Mouse (Mus musculus) spleen, adult 2 months (tissue): ENCODE measurements around the gene Gstp3. TPM values are rescaled to one million over a fixed set of nuclear protein-coding genes. Genes with fewer than 3 reads are reported as not detected.
"Not testable (repeated sequence)": the region's sequence is repeated elsewhere in the genome, so short reads cannot be mapped to it uniquely, and the experiment has no call there.

Experiments
- DNase-seq, 2 experiments: peaks; one replicate each; pipeline versions ENCODE4 v3.0.0 to v3.0.0-alpha.2; 2012 to 2021; ENCODE audit warnings: low spot score in 2 of 2, low read depth in 1 of 2
- H3K27ac ChIP-seq: fragments of 200-500 bp; 2 replicates; pipeline ENCODE4 v1.5.1; 2012; ENCODE audit warnings: low read length, inconsistent platforms; ENCODE audit not compliant: insufficient read depth
- H3K27me3 ChIP-seq: fragments of 200-500 bp; 2 replicates; pipeline ENCODE4 v1.6.1; 2012; ENCODE audit warnings: mild to moderate bottlenecking, moderate library complexity, low read length, inconsistent platforms; ENCODE audit not compliant: control insufficient read depth, insufficient read depth
- H3K36me3 ChIP-seq: fragments of 200-500 bp; 2 replicates; pipeline ENCODE4 v1.6.1; 2012; ENCODE audit warnings: mild to moderate bottlenecking, low read length, inconsistent platforms; ENCODE audit not compliant: control insufficient read depth, insufficient read depth
- H3K4me1 ChIP-seq: fragments of 200-500 bp; 2 replicates; pipeline ENCODE4 v1.6.1; 2011; ENCODE audit warnings: inconsistent platforms; ENCODE audit not compliant: control insufficient read depth, insufficient read depth, insufficient read length
- H3K4me3 ChIP-seq: fragments of 200-500 bp; 2 replicates; pipeline ENCODE4 v1.5.1; 2011; ENCODE audit warnings: mild to moderate bottlenecking, inconsistent platforms; ENCODE audit not compliant: insufficient read depth, insufficient read length; ENCODE audit errors: extremely low read depth
- CTCF ChIP-seq: fragments of 200-500 bp; IDR thresholded peaks from 2 replicates; pipeline ENCODE4 v1.5.1; 2011; ENCODE audit warnings: mild to moderate bottlenecking, inconsistent platforms; ENCODE audit not compliant: insufficient read depth, insufficient read length, insufficient replicate concordance; ENCODE audit errors: extremely low read depth
- POLR2A ChIP-seq: fragments of 200-500 bp; IDR thresholded peaks from 2 replicates; pipeline ENCODE4 v1.6.1; 2011; ENCODE audit warnings: low read depth, low read length, inconsistent platforms
- WGBS: fragments of 180-500 bp; shearing (Covaris S2); methylation state at CpG from one replicate; pipeline ENCODE4 v1.1.7; 2018; 5-methylcytosine and 5-hydroxymethylcytosine counted together
- polyA plus RNA-seq: library from polyadenylated mRNA; depleted of rRNA; stranded (reverse); fragments of >200 nt; gene quantifications from 2 replicates; pipeline ENCODE4 v1.2.3, GENCODE M21; 2012

Gene Gstp3
- polyA plus RNA-seq, 1 experiment: 13.0 TPM

DNA sequence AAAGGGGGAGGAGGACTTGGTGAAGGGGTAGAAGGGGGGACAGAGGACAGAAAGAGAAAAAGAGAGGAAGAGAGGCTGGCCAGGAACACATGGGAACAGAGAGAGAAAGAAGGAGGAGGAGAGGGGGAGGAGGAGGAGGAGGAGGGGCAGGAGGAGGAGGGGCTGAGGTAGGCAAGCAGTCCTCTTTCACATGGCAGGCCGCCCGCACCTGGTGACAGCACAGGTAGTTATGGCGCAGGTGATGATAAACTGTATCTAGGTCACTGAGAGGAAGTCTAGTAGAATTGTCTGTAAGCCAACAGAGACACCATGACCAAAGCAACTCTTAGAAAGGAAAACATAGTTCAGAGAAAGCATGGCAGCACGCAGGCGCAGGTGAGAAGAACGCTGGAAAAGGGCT, 12.0 kb upstream of the Gstp3 start:
- Histone ChIP-seq H3K36me3 (no peaks in the 10 kb centered on the region), H3K4me3 (no peak overlapping the region), H3K27me3 (no peaks in the 10 kb centered on the region), H3K4me1 (peaks cover 6% of the 10 kb centered on the region; the same call in 1 of the 2 replicates), H3K27ac (no peak overlapping the region)
- TF ChIP-seq POLR2A: no peak
- no peak for TF ChIP-seq CTCF
- WGBS: 92% methylated on average over 6 of the region's 6 CpGs
- no peak for DNase-seq

DNA sequence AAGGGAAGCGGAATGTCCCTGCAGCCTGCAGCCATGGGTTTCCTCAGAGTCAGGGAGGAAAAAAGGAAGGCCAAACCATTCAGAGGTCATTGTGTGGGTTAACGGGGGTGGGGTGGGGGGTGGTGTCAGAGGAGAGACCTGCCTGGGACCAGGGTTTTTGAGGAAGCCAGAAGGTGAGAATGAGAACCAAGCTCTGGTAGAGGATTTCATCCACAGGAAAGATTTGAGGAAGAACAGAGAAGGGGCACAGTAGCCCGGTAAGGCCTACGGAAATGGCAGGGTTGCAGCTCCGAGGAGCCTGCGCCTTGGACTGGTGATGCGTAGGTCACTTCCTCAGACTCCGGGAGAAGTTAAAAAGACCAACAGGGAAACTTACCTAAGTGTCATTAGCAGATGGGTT, 11.4 kb upstream of the Gstp3 start:
- Histone ChIP-seq H3K36me3 (no peaks in the 10 kb centered on the region), H3K4me3 (no peak overlapping the region), H3K27me3 (no peaks in the 10 kb centered on the region), H3K27ac (no peak overlapping the region), H3K4me1 (peaks cover 6% of the 10 kb centered on the region; the same call in 1 of the 2 replicates)
- 46% methylated on average over 8 of the region's 8 CpGs for WGBS
- TF ChIP-seq CTCF (no peak), POLR2A (no peak)
- no peak for DNase-seq

DNA sequence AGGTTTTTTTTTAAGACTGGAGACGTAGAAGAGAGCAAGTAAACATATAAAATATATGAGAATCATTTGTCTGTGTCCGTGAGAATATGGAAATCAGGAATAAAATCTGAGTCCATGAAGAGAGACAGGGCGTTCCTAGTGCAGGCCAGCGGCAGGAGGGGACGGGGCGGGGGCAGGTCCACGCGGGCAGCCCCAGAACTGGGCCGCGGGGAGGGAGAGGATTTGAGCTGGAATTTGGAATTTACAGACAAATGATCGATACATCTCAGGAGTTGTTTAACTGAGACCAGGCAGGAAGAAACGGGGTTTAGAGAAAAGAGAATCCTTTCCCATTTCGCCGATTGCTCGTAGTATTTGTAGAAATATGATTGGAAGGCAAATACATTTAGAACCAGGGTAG, 10.9 kb upstream of the Gstp3 start:
- H3K27me3 ChIP-seq: no peaks in the 10 kb centered on the region
- H3K4me1 ChIP-seq: peaks cover 6% of the 10 kb centered on the region; the same call in 1 of the 2 replicates
- no peak overlapping the region for H3K27ac ChIP-seq
- H3K4me3 ChIP-seq: no peak overlapping the region
- WGBS: 84% methylated on average over 15 of the region's 15 CpGs
- no peaks in the 10 kb centered on the region for H3K36me3 ChIP-seq
- TF ChIP-seq POLR2A (no peak), CTCF (no peak)
- DNase-seq: no peak

DNA sequence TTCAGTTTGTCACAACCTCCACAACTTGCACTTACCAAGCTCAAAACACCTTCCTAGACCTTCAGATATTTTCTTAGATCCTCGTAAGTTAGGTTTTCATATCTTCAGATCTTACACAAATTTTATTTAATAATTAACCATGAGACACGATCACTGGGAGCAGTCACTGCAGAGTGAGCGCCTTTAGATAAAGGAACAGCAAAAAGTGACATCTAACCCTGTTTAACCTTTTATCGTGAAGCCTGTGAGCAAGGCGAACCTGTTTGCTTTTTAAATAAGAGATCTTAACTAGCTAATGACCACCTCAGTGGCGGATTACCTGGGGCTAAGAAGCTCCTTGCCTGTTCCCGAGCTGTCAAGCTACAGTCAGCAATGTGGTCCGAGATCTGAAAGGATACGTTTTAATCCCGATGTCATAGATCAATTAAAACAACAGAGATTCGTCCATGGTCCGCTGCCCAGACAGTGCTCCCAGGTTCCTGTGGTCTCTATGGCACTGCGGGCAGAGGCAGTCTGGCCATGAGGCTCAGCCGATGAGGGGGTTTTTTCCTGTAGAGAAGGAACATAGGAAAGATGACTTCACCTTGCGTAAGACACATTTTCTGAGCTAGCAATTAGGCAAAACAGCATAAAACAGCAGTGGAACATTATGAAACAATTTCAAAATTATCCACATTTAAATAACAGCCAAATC, 9.5 kb upstream of the Gstp3 start:
- no peak overlapping the region for H3K4me3 ChIP-seq
- H3K4me1 ChIP-seq: peaks cover 6% of the 10 kb centered on the region; the same call in 1 of the 2 replicates
- no peak for TF ChIP-seq POLR2A
- no peak for TF ChIP-seq CTCF
- no peak overlapping the region for H3K27ac ChIP-seq
- H3K27me3 ChIP-seq: no peaks in the 10 kb centered on the region
- 89% methylated on average over 15 of the region's 15 CpGs for WGBS
- H3K36me3 ChIP-seq: no peaks in the 10 kb centered on the region
- no peak for DNase-seq

DNA sequence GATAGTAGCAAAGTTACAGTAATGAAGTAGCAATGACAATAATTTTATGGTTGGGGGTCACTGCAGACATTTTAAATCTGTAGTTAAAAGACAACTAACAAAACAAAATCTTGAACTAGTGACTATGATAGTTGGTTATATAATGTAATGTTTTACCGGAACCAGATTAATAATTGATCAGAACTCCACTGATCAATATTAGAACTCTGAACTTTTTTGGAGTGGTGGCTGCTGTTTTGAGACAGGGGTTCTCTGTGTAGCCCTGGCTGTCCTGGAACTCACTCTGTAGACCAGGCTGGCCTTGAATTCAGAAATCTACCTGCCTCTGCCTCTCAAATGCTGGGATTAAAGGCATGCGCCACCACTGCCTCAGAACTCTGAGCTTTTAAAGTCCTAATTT, 8.9 kb upstream of the Gstp3 start:
- H3K4me1 ChIP-seq, H3K4me3 ChIP-seq, H3K27ac ChIP-seq, DNase-seq, H3K36me3 ChIP-seq, H3K27me3 ChIP-seq: not testable (repeated sequence)
- 97% methylated on average over 2 of the region's 2 CpGs for WGBS

DNA sequence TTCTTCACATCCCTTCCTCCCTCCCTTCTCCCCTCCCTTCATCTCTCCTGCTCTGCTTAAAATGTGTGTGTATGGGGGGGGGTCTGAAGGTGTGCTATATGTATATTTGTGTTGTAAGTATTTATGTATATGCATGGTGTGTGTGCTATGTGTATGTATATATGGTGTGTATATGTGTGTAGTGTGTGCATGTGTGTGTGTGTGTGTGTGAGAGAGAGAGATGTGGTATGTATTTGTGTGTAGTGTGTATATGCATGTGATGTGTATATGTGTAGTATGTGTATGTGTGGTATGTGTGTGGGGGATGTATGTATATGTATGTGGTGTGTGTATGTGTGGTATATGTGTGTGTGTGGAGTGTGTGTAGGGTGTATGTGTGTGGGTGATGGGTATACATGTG, 7.5 kb upstream of the Gstp3 start:
- DNase-seq: no peak
- peaks cover 6% of the 10 kb centered on the region; the same call in 1 of the 2 replicates for H3K4me1 ChIP-seq
- no peaks in the 10 kb centered on the region for H3K27me3 ChIP-seq
- H3K36me3 ChIP-seq: no peaks in the 10 kb centered on the region
- TF ChIP-seq POLR2A (no peak), CTCF (no peak)
- no peak overlapping the region for H3K27ac ChIP-seq
- H3K4me3 ChIP-seq: no peak overlapping the region

DNA sequence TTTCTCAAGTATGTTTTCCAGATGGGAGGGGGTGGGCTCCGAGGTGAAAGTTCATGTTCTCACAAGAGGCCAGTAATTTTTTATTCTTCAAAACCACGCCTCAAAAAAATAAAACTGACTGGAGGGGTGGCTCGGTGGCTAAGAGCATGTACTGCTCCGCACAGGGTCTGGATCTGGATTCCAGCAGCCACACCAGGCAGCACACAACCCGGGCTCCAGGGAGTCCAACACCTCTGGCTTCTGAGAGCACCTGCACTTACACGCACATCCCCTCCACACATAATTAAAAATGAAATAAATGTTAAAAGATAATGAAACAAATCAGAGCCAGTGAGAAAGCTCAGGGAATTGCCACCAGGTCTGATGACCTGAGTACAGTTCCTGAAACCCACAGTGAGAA, 6.9 kb upstream of the Gstp3 start:
- no peak for DNase-seq
- Histone ChIP-seq H3K4me1 (peaks cover 6% of the 10 kb centered on the region; the same call in 1 of the 2 replicates), H3K27ac (peak overlapping the region; percentile 69), H3K4me3 (peak overlapping the region; percentile 16; the same call in 1 of the 2 replicates), H3K27me3 (no peaks in the 10 kb centered on the region), H3K36me3 (no peaks in the 10 kb centered on the region)
- WGBS: 36% methylated on average over 6 of the region's 6 CpGs
- no peak for TF ChIP-seq CTCF
- TF ChIP-seq POLR2A: no peak

DNA sequence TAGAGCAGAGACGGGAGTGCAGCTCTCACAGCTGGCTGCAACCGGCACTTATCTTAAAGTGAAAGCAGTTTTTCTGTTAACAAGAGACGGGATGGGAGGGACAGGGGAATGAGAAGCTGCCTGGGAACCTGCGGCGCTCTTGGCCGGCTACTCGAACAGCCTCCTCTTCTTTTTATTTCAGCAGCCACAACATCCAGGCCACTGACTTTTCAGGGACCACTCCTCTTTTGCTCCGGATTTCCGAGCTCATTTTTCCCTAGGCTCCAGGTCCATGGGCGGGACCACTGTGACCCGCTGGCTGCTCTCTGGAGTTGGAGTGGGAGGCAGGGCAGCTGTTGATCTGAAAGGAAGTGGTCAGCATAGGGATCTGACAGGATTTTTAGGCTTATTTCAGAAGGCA, 5.1 kb upstream of the Gstp3 start:
- not testable (repeated sequence) for H3K4me3 ChIP-seq, H3K36me3 ChIP-seq, H3K27me3 ChIP-seq, H3K4me1 ChIP-seq, DNase-seq, H3K27ac ChIP-seq
- 9% methylated on average over 7 of the region's 11 CpGs for WGBS

DNA sequence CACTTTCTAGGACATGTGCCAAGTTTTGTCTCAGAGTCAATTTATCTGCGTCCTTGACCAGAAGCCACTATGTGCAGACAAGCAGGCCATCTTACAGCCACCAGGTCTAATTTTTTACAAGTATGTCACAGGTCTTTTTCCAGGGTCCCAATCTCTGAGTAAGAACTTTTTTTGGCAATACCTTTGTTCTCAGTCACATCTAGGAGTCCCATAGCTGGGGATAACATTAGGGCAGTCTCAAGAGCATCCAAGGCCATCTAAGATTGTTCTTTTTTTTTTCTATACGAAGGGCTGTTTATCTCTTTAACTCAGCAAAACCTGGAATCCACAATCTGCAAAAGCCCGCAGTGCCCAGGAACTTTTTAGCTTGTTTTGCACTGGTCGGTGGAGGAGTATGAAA, 4.0 kb upstream of the Gstp3 start:
- not testable (repeated sequence) for H3K36me3 ChIP-seq, H3K4me1 ChIP-seq, H3K4me3 ChIP-seq, H3K27me3 ChIP-seq, DNase-seq, H3K27ac ChIP-seq
- WGBS: 49% methylated on average over 4 of the region's 4 CpGs
